Mouse (Mus musculus): ENCODE results near the gene Map3k5. TPM values are rescaled to one million over a fixed set of nuclear protein-coding genes. Genes with fewer than 3 reads are reported as not detected.

The Map3k5 gene
- polyA plus RNA-seq, 1 experiment from 2014 or later: 1.8 TPM

GRCm38 (mm10) chr10:20170605-20171088 lies 236.4 kb downstream of the Map3k5 start:
- H3K9me3 ChIP-seq (ENCODE audit: control insufficient read depth, low read length): no peaks in the 10 kb centered on the region
- H3K9ac ChIP-seq: peak overlapping the region; percentile 53
- peak; percentile 83 for DNase-seq (ENCODE audit: low spot score)
- no peaks in the 10 kb centered on the region for H3K27me3 ChIP-seq (ENCODE audit: control insufficient read depth, insufficient read depth, low read length)
- H3K36me3 ChIP-seq (replicated peaks; ENCODE audit: control insufficient read depth, insufficient read depth): no peaks in the 10 kb centered on the region
- WGBS: 7% methylated on average over 11 of the region's 11 CpGs
- peak overlapping the region; percentile 63 for H3K27ac ChIP-seq
- ATAC-seq (ENCODE audit: low FRiP score): peak; percentile 95
- H3K4me2 ChIP-seq (replicated peaks): peak overlapping the region; percentile 69
- peaks cover 22% of the 10 kb centered on the region for H3K4me1 ChIP-seq (replicated peaks; ENCODE audit: control insufficient read depth, insufficient read depth, low read length)
- peak overlapping the region; percentile 31 for H3K4me3 ChIP-seq (replicated peaks; ENCODE audit: low read length)

GRCm38 (mm10) chr10:20171209-20171608 lies 236.9 kb downstream of the Map3k5 start:
- 34% methylated on average over 12 of the region's 12 CpGs for WGBS
- Histone ChIP-seq H3K27me3 (ENCODE audit: control insufficient read depth, insufficient read depth, low read length) (no peaks in the 10 kb centered on the region), H3K4me1 (replicated peaks; ENCODE audit: control insufficient read depth, insufficient read depth, low read length) (peaks cover 22% of the 10 kb centered on the region), H3K4me3 (replicated peaks; ENCODE audit: low read length) (peak overlapping the region; percentile 31), H3K9ac (peak overlapping the region; percentile 53), H3K36me3 (replicated peaks; ENCODE audit: control insufficient read depth, insufficient read depth) (no peaks in the 10 kb centered on the region), H3K9me3 (ENCODE audit: control insufficient read depth, low read length) (no peaks in the 10 kb centered on the region), H3K27ac (peak overlapping the region; percentile 63), H3K4me2 (replicated peaks) (peak overlapping the region; percentile 69)
- ATAC-seq (ENCODE audit: low FRiP score) (peak; percentile 24; the same call in 1 of the 2 replicates), DNase-seq (ENCODE audit: low spot score) (no peak)

DNA sequence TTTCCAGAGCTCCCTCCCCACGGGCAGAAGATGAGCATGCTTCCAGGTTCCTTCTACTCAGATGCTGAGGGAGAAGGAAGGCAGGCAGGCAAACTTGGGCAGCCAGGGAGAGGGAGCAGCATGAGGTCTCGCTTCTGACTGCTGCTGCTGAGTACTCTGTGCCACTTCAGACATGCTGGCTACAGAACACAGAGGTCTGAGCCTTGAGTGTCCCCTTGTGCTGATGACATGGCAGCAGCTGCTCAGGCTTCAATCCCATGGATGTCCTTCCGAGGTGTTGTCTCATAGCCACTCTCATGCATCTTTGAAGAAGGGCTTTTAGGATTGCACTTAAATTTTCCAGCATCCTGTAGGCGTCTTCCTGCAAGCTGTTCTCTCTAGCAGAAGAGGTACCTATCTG lies 237.5 kb downstream of the Map3k5 start:
- H3K9me3 ChIP-seq (ENCODE audit: control insufficient read depth, low read length): no peaks in the 10 kb centered on the region
- ATAC-seq (ENCODE audit: low FRiP score) (no peak), DNase-seq (ENCODE audit: low spot score) (no peak)
- H3K9ac ChIP-seq: no peak overlapping the region
- H3K4me2 ChIP-seq (replicated peaks): peak overlapping the region; percentile 69
- no peaks in the 10 kb centered on the region for H3K27me3 ChIP-seq (ENCODE audit: control insufficient read depth, insufficient read depth, low read length)
- H3K4me1 ChIP-seq (replicated peaks; ENCODE audit: control insufficient read depth, insufficient read depth, low read length): peaks cover 22% of the 10 kb centered on the region
- peak overlapping the region; percentile 31; the same call in 1 of the 2 replicates for H3K4me3 ChIP-seq (replicated peaks; ENCODE audit: low read length)
- no peaks in the 10 kb centered on the region for H3K36me3 ChIP-seq (replicated peaks; ENCODE audit: control insufficient read depth, insufficient read depth)
- WGBS: 45% methylated on average over 4 of the region's 4 CpGs
- H3K27ac ChIP-seq: no peak overlapping the region

- Histone ChIP-seq H3K27me3 (ENCODE audit: control insufficient read depth, insufficient read depth, low read length) (no peaks in the 10 kb centered on the region), H3K27ac (no peak overlapping the region), H3K4me1 (replicated peaks; ENCODE audit: control insufficient read depth, insufficient read depth, low read length) (peaks cover 22% of the 10 kb centered on the region), H3K4me3 (replicated peaks; ENCODE audit: low read length) (no peak overlapping the region), H3K4me2 (replicated peaks) (no peak overlapping the region), H3K9ac (no peak overlapping the region), H3K9me3 (ENCODE audit: control insufficient read depth, low read length) (no peaks in the 10 kb centered on the region), H3K36me3 (replicated peaks; ENCODE audit: control insufficient read depth, insufficient read depth) (no peaks in the 10 kb centered on the region)
- ATAC-seq (ENCODE audit: low FRiP score) (no peak), DNase-seq (ENCODE audit: low spot score) (no peak)
- WGBS: 76% methylated on average over 4 of the region's 4 CpGs
Observed at GRCm38 (mm10) chr10:20173733-20174132, 239.5 kb downstream of the Map3k5 start.

DNA sequence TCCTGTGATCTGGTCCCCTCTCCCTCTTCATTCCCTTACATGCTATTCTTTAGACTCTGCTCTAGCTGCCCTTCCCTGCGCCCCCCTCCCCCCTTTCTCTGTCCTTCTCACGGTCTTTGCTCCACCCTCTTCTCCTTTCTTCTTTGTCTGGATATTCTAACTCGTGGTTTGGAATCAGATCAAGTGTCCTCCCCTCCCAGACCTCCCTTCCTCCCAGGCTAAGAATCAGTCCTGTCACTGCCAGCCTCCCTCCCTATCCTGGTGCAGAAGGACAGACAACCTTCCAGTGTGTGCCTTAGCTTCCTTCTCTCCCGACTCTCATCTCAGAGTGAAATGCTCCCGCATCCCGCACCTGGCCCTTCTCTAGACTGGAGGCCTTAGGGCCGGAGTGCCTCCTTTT lies 241.8 kb downstream of the Map3k5 start:
- no peaks in the 10 kb centered on the region for H3K9me3 ChIP-seq (ENCODE audit: control insufficient read depth, low read length)
- no peak overlapping the region for H3K4me2 ChIP-seq (replicated peaks)
- H3K4me3 ChIP-seq (replicated peaks; ENCODE audit: low read length): no peak overlapping the region
- no peak overlapping the region for H3K27ac ChIP-seq
- no peak overlapping the region for H3K9ac ChIP-seq
- peaks cover 9% of the 10 kb centered on the region for H3K4me1 ChIP-seq (replicated peaks; ENCODE audit: control insufficient read depth, insufficient read depth, low read length)
- H3K36me3 ChIP-seq (replicated peaks; ENCODE audit: control insufficient read depth, insufficient read depth): no peaks in the 10 kb centered on the region
- H3K27me3 ChIP-seq (ENCODE audit: control insufficient read depth, insufficient read depth, low read length): no peaks in the 10 kb centered on the region
- DNase-seq (ENCODE audit: low spot score) (no peak), ATAC-seq (ENCODE audit: low FRiP score) (no peak)
- 62% methylated on average over 7 of the region's 7 CpGs for WGBS

- Histone ChIP-seq H3K9me3 (ENCODE audit: control insufficient read depth, low read length) (no peaks in the 10 kb centered on the region), H3K4me1 (replicated peaks; ENCODE audit: control insufficient read depth, insufficient read depth, low read length) (peaks cover 10% of the 10 kb centered on the region), H3K4me2 (replicated peaks) (no peak overlapping the region), H3K27me3 (ENCODE audit: control insufficient read depth, insufficient read depth, low read length) (no peaks in the 10 kb centered on the region), H3K9ac (no peak overlapping the region), H3K27ac (no peak overlapping the region), H3K4me3 (replicated peaks; ENCODE audit: low read length) (no peak overlapping the region), H3K36me3 (replicated peaks; ENCODE audit: control insufficient read depth, insufficient read depth) (no peaks in the 10 kb centered on the region)
- ATAC-seq (ENCODE audit: low FRiP score): no peak
- 50% methylated on average over 12 of the region's 12 CpGs for WGBS
- no peak for DNase-seq (ENCODE audit: low spot score)
Observed at GRCm38 (mm10) chr10:20178807-20179605, 244.7 kb downstream of the Map3k5 start.

DNA sequence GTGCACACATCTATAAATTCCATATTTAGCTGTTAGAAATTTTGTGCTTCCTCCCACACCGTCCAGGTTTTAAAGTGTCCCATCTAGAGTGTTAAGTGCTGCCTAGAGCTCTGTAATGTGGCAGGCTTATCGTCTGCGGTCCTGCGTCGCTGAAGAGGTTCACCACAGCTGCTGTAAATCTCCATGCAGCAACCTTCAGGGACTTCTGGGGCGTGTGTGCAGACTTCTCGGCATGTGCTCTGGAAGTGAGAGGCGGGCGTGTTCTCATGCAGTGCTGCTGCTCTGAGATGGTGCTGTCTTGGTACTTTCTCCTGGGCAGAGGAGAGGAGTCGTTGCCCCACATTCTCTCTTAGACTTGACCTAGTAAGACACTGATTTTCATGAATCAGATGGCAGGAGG lies 246.9 kb downstream of the Map3k5 start:
- ATAC-seq (ENCODE audit: low FRiP score): no peak
- 49% methylated on average over 10 of the region's 10 CpGs for WGBS
- H3K4me2 ChIP-seq (replicated peaks): no peak overlapping the region
- no peak overlapping the region for H3K4me3 ChIP-seq (replicated peaks; ENCODE audit: low read length)
- H3K9ac ChIP-seq: no peak overlapping the region
- H3K9me3 ChIP-seq (ENCODE audit: control insufficient read depth, low read length): no peaks in the 10 kb centered on the region
- no peak overlapping the region for H3K27ac ChIP-seq
- no peak for DNase-seq (ENCODE audit: low spot score)
- H3K36me3 ChIP-seq (replicated peaks; ENCODE audit: control insufficient read depth, insufficient read depth): no peaks in the 10 kb centered on the region
- H3K4me1 ChIP-seq (replicated peaks; ENCODE audit: control insufficient read depth, insufficient read depth, low read length): peaks cover 10% of the 10 kb centered on the region
- H3K27me3 ChIP-seq (ENCODE audit: control insufficient read depth, insufficient read depth, low read length): no peaks in the 10 kb centered on the region

DNA sequence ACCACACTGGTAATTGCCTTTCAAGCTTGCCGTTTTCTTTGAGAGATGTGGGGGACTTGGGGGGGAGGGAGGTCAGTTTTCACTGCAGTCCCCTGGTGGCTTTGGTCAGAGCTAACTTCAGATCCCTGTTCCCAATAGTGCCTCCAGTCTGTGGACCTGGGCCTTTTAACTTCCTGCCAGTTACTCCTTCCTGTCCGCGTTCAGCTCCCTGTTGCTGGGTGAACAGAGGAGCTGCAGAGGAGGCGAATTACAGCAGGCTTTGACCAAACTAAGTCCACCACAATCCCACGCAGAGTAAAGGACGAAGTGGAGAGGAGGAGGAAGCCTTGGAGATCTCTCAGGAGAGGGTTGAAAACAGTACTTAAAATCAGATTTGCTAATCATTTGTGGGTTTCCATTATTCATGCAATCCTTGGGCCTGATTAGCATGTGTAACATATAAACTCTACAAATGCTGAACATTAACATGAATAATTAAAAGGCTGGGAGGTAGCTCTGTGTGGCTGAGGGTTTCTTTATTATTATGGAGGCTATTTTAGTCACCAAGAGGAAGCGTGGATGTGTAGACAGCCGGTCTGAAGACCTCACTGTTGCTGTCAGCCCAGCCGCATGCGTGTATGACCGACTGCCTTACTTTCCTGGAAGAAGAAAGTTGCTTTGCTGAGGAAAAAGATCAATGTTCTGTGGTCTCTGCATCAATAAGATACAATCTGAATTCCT lies 247.6 kb downstream of the Map3k5 start:
- H3K4me2 ChIP-seq (replicated peaks): no peak overlapping the region

GRCm38 (mm10) chr10:20184326-20184725 lies 250.1 kb downstream of the Map3k5 start:
- Histone ChIP-seq H3K9ac (no peak overlapping the region), H3K4me1 (replicated peaks; ENCODE audit: control insufficient read depth, insufficient read depth, low read length) (peaks cover 10% of the 10 kb centered on the region), H3K36me3 (replicated peaks; ENCODE audit: control insufficient read depth, insufficient read depth) (no peaks in the 10 kb centered on the region), H3K4me3 (replicated peaks; ENCODE audit: low read length) (no peak overlapping the region), H3K27ac (no peak overlapping the region), H3K9me3 (ENCODE audit: control insufficient read depth, low read length) (no peaks in the 10 kb centered on the region), H3K4me2 (replicated peaks) (no peak overlapping the region), H3K27me3 (ENCODE audit: control insufficient read depth, insufficient read depth, low read length) (no peaks in the 10 kb centered on the region)
- 73% methylated on average over 4 of the region's 4 CpGs for WGBS
- ATAC-seq (ENCODE audit: low FRiP score) (no peak), DNase-seq (ENCODE audit: low spot score) (no peak)

More for the DNA sequence above, 247.6 kb downstream of the Map3k5 start:
- H3K9ac ChIP-seq: no peak overlapping the region
- H3K27me3 ChIP-seq (ENCODE audit: control insufficient read depth, insufficient read depth, low read length): no peaks in the 10 kb centered on the region
- no peaks in the 10 kb centered on the region for H3K36me3 ChIP-seq (replicated peaks; ENCODE audit: control insufficient read depth, insufficient read depth)
- no peaks in the 10 kb centered on the region for H3K9me3 ChIP-seq (ENCODE audit: control insufficient read depth, low read length)
- DNase-seq (ENCODE audit: low spot score) (no peak), ATAC-seq (ENCODE audit: low FRiP score) (no peak)
- WGBS: 55% methylated on average over 11 of the region's 11 CpGs
- peaks cover 10% of the 10 kb centered on the region for H3K4me1 ChIP-seq (replicated peaks; ENCODE audit: control insufficient read depth, insufficient read depth, low read length)
- no peak overlapping the region for H3K27ac ChIP-seq
- no peak overlapping the region for H3K4me3 ChIP-seq (replicated peaks; ENCODE audit: low read length)

Data from hindbrain, embryonic 14.5 days (tissue).